Mouse (Mus musculus): ENCODE results near the gene Gm45062.

Gm45062 gene

GRCm38 (mm10) chr6:8427692-8428091 lies 168.4 kb downstream of the Gm45062 start:
- CTCF ChIA-PET = no interaction called here

GRCm38 (mm10) chr6:8430610-8431234 lies 171.5 kb downstream of the Gm45062 start:
- CTCF ChIA-PET = no interaction called here
- POLR2A ChIA-PET = no interaction called here

More at GRCm38 (mm10) chr6:8427692-8428091, 168.4 kb downstream of the Gm45062 start:
- POLR2A ChIA-PET = no interaction called here

GRCm38 (mm10) chr6:8433179-8433578 lies 173.9 kb downstream of the Gm45062 start:
- CTCF ChIA-PET = no interaction called here

GRCm38 (mm10) chr6:8437937-8438336 lies 178.7 kb downstream of the Gm45062 start:
- ChIA-PET POLR2A (interaction anchor here in 1 of 4 experiments (0.9 kb wide), 1 partner anchor 13 kb away, joined by 3 read pairs; no protein-coding TSS in a partner anchor), CTCF (no interaction called here)

More at GRCm38 (mm10) chr6:8433179-8433578, 173.9 kb downstream of the Gm45062 start:
- POLR2A ChIA-PET = no interaction called here

GRCm38 (mm10) chr6:8441814-8442213 lies 182.6 kb downstream of the Gm45062 start:
- ChIA-PET CTCF (no interaction called here), POLR2A (no interaction called here)

- ChIA-PET CTCF (no interaction called here), POLR2A (interaction anchor here in 2 of 4 experiments (0.9 to 1.6 kb wide), 2 partner anchors 39 to 216 kb away, joined by 3 to 4 read pairs; no protein-coding TSS in a partner anchor)
Measured at GRCm38 (mm10) chr6:8446786-8447185, 187.5 kb downstream of the Gm45062 start.

- ChIA-PET POLR2A (no interaction called here), CTCF (no interaction called here)
Measured at GRCm38 (mm10) chr6:8455599-8455998, 196.3 kb downstream of the Gm45062 start.

GRCm38 (mm10) chr6:8458596-8458995 lies 199.3 kb downstream of the Gm45062 start:
- POLR2A ChIA-PET = interaction anchor here in 1 of 4 experiments (0.7 kb wide), 1 partner anchor 352 kb away, joined by 3 read pairs; no protein-coding TSS in a partner anchor
- CTCF ChIA-PET = interaction anchor here in 1 of 4 experiments (0.7 kb wide), 1 partner anchor 713 kb away, joined by 5 read pairs; no protein-coding TSS in a partner anchor

GRCm38 (mm10) chr6:8462447-8462846 lies 203.2 kb downstream of the Gm45062 start:
- POLR2A ChIA-PET = no interaction called here
- CTCF ChIA-PET = no interaction called here

GRCm38 (mm10) chr6:8465388-8465787 lies 206.1 kb downstream of the Gm45062 start:
- CTCF ChIA-PET = interaction anchor here in 1 of 4 experiments (0.7 kb wide), 1 partner anchor 515 kb away, joined by 6 read pairs; no protein-coding TSS in a partner anchor

GRCm38 (mm10) chr6:8465985-8466384 lies 206.7 kb downstream of the Gm45062 start:
- CTCF ChIA-PET = no interaction called here
- POLR2A ChIA-PET = no interaction called here

More at GRCm38 (mm10) chr6:8465388-8465787, 206.1 kb downstream of the Gm45062 start:
- POLR2A ChIA-PET = no interaction called here

- ChIA-PET POLR2A (interaction anchor here in 1 of 4 experiments (0.5 kb wide), 1 partner anchor 572 kb away, joined by 3 read pairs; no protein-coding TSS in a partner anchor), CTCF (no interaction called here)
Measured at GRCm38 (mm10) chr6:8467667-8468337, 208.6 kb downstream of the Gm45062 start.

- ChIA-PET CTCF (no interaction called here), POLR2A (no interaction called here)
Measured at GRCm38 (mm10) chr6:8469918-8470317, 210.7 kb downstream of the Gm45062 start.

- ChIA-PET POLR2A (no interaction called here), CTCF (no interaction called here)
Measured at GRCm38 (mm10) chr6:8472125-8472524, 212.9 kb downstream of the Gm45062 start.

GRCm38 (mm10) chr6:8472915-8473314 lies 213.7 kb downstream of the Gm45062 start:
- ChIA-PET CTCF (no interaction called here), POLR2A (no interaction called here)

- ChIA-PET CTCF (no interaction called here), POLR2A (interaction anchor here in 2 of 4 experiments (0.6 to 1.6 kb wide), 3 partner anchors 12 to 252 kb away, joined by 3 to 4 read pairs (median 3); no protein-coding TSS in a partner anchor)
Measured at GRCm38 (mm10) chr6:8473498-8473897, 214.2 kb downstream of the Gm45062 start.

GRCm38 (mm10) chr6:8474316-8474715 lies 215.1 kb downstream of the Gm45062 start:
- POLR2A ChIA-PET = interaction anchor here in 2 of 4 experiments (0.6 to 1.6 kb wide), 3 partner anchors 11 to 57 kb away, joined by 3 to 4 read pairs (median 4); no protein-coding TSS in a partner anchor
- CTCF ChIA-PET = no interaction called here

- CTCF ChIA-PET = no interaction called here
- POLR2A ChIA-PET = interaction anchor here in 1 of 4 experiments (1.6 kb wide), 1 partner anchor 11 kb away, joined by 4 read pairs; no protein-coding TSS in a partner anchor
Measured at GRCm38 (mm10) chr6:8474820-8475219, 215.6 kb downstream of the Gm45062 start.

- POLR2A ChIA-PET = no interaction called here
- CTCF ChIA-PET = no interaction called here
Measured at GRCm38 (mm10) chr6:8479176-8479575, 219.9 kb downstream of the Gm45062 start.

Measured in embryonic stem cell, embryonic (primary cell).